Mouse (Mus musculus): ENCODE data around the gene Egln3.

Egln3 gene

DNA sequence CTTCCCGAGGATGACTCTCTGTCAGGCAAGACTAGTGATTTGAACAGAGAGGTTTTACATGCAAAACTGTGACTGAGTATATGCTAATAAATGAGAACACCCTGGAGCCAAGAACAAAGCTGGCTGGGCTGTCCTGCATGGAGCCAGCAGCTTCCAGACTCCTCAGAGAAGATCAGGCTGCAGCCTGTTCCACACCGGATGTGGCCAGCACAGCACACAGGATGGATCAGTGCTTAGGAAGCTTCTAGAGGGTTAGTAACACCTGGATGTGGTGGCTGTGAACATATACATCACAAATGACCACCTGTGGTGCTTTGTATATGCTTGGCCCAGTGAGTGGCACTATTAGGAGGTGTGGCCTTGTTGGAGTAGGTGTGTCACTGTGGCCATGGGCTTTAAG is 43.4 kb downstream of the Egln3 start:
- no peak for DNase-seq

DNA sequence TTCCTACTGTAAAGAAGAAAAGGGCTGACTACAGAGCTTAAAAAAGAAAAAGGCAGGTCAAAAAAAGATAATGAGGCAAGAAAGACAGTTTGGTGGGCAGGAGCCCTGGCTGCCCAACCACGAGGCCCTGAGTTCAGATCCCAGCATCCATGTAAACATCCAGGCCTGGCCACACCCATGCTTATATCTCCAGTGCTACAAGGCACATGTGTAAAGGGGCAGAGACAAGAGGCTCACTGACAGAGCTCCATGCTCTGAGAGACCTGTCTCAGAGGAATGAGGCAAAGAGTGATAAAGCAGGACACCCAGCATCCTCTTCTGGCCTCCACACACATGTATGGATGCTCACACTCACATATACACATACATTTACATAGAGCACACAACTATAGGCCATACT is 48.9 kb downstream of the Egln3 start:
- DNase-seq = no peak

DNA sequence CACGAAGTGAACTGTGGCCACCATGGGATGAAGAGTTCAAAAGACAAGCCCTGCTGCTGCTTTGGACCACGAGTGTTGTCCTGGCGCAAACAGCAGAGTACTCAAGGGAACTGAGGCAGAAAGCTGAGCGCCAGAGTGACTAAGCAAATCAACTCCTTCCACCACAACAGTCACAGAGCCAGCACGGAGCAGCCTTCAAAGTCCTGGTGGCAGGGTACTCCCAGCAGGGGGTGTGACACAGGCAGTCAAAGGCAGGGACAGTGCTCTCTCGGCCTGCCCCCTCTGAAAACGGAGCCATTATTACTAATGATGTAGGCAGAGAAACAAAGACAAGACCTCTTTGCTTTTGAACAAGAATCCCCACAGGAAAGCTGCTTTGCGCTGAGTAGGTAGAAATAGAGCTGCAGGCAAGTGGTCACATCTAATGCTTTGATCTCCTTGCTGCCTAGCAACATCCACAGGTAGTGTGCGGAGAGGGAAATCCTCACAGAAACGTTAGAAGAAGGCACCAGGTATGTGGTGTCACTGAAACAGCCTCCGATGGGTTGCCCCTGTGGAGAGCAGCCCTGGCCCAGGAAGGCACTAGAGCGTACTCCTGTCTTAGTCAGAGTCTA is 56.6 kb downstream of the Egln3 start:
- no peak for DNase-seq

Data from kidney, adult 9 months (tissue).